In the genomic region with DNA sequence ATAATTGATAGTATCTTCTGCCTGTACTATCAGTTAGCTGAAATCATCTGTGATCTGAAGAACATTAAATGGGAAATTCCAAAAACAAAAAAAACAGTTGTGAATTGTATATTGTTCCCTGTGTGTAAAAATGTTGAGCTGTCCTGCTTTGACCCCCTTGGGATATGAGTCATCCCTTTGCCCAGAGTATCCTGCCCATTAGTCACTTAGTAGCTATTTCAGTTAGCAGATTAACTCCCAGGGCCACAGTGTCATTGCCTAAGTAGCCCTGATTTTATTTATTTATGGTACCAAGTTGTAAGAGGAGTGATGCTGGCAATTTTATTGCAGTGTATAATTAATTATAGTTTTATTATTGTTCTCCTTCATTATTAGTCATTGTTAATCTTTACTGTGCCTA, we compare ENCODE assay signal across 24 mouse cellular contexts.
DNase-seq lines count a peak whose midpoint lies in the region; ATAC-seq and TF ChIP-seq lines count a peak whose summit lies in the region.
"Had no signal": no experiment of that assay in that cellular context is flagged by ENCODE, and none has a peak within 500 bp of the region (broad histone marks: within the 10 kb centered on the region; RNA-seq: fewer than 3 reads in every experiment).

No protein-coding gene starts in this region.

- peak; percentile 89 for ATAC-seq in Patski
- ATAC-seq: CD4-positive, CD25-positive, alpha-beta regulatory T cell, adult 4 months; forebrain, embryonic 13.5 days; hindbrain, embryonic 16.5 days; lung, postnatal 0 days had no signal

- CTCF ChIA-PET in Patski (lab: Charles Lee): no interaction called here

- DNase-seq in 3134 (ENCODE audit: extremely low read depth, insufficient read length, low spot score): peak; percentile 39
- peak; percentile 94 for DNase-seq in 3T3-L1 (ENCODE audit: low read depth, low spot score)
- DNase-seq in Patski (ENCODE audit: low read depth, low spot score): peak; percentile 24
- peak; percentile 27 to 51 for DNase-seq in adrenal gland, postnatal 36 days
- DNase-seq in thymus, adult 2 months: no peak
- DNase-seq in hindbrain, embryonic 10.5 days (ENCODE audit: low spot score): no peak
- no peak for DNase-seq in spleen, postnatal 10 days (ENCODE audit: low spot score in 2 of 2)
- DNase-seq: cerebellum, postnatal 14 days; gastrocnemius, postnatal 14 days; kidney, adult 8-10 months; layer of hippocampus, adult 9-11 months; liver, embryonic 13.5 days; lung, adult 18-20 months; midbrain, embryonic 14.5 days; thymus, postnatal 25 days had no signal

- no peaks in the 10 kb centered on the region for H3K27me3 ChIP-seq in Patski
- no peaks in the 10 kb centered on the region for H3K27me3 ChIP-seq in thymus, adult 2 months (ENCODE audit: control insufficient read depth, insufficient read depth, low read length)
- no peaks in the 10 kb centered on the region for H3K27me3 ChIP-seq in hindbrain, embryonic 10.5 days (ENCODE audit: insufficient read depth, poor library complexity, severe bottlenecking)
- H3K27me3 ChIP-seq: embryonic facial prominence, embryonic 15.5 days; forebrain, embryonic 13.5 days; limb, embryonic 15.5 days; liver, embryonic 13.5 days; stomach, embryonic 15.5 days had no signal

- TF ChIP-seq CTCF in Patski (IDR thresholded peaks at IDR 0.05): no peak
- TF ChIP-seq CTCF in thymus, adult 2 months (IDR thresholded peaks at IDR 0.05; ENCODE audit: borderline replicate concordance, control insufficient read depth, extremely low read depth, insufficient read depth, low read length, poor library complexity): no peak

- no peaks in the 10 kb centered on the region for H3K9me3 ChIP-seq in hindbrain, embryonic 10.5 days
- H3K9me3 ChIP-seq: embryonic facial prominence, embryonic 15.5 days; forebrain, embryonic 13.5 days; limb, embryonic 10.5 days; limb, embryonic 15.5 days; liver, embryonic 13.5 days; stomach, embryonic 15.5 days had no signal

- no peak for TF ChIP-seq POLR2A in thymus, adult 2 months (IDR thresholded peaks at IDR 0.05; ENCODE audit: control insufficient read depth, extremely low read depth, insufficient read depth, low read length, poor library complexity)

- H3K36me3 ChIP-seq in thymus, adult 2 months (ENCODE audit: control insufficient read depth, insufficient read depth, low read length): no peaks in the 10 kb centered on the region
- no peaks in the 10 kb centered on the region for H3K36me3 ChIP-seq in hindbrain, embryonic 10.5 days
- H3K36me3 ChIP-seq: embryonic facial prominence, embryonic 15.5 days; limb, embryonic 10.5 days; limb, embryonic 15.5 days; liver, embryonic 13.5 days; stomach, embryonic 15.5 days had no signal

- H3K4me1 ChIP-seq in thymus, adult 2 months (replicated peaks; ENCODE audit: control insufficient read depth, insufficient read depth, low read length): no peaks in the 10 kb centered on the region
- H3K4me1 ChIP-seq in hindbrain, embryonic 10.5 days (replicated peaks): no peaks in the 10 kb centered on the region
- H3K4me1 ChIP-seq: embryonic facial prominence, embryonic 15.5 days; forebrain, embryonic 13.5 days; limb, embryonic 10.5 days; limb, embryonic 15.5 days; liver, embryonic 13.5 days; stomach, embryonic 15.5 days had no signal

- POLR2A ChIA-PET in Patski (lab: Charles Lee): no interaction called here

- in situ Hi-C loops in Patski (cut with MboI; ENCODE audit: low pct_unique_long_range_greater_than_20kb): no loop called here

- H3K4me3 ChIP-seq in thymus, adult 2 months (ENCODE audit: control insufficient read depth, insufficient read depth, low read length): no peak overlapping the region
- no peak overlapping the region for H3K4me3 ChIP-seq in hindbrain, embryonic 10.5 days
- H3K4me3 ChIP-seq: embryonic facial prominence, embryonic 15.5 days; forebrain, embryonic 13.5 days; limb, embryonic 10.5 days; limb, embryonic 15.5 days; liver, embryonic 13.5 days; stomach, embryonic 15.5 days had no signal

- no peak overlapping the region for H3K27ac ChIP-seq in thymus, adult 2 months (ENCODE audit: control insufficient read depth, insufficient read depth, low read length)
- H3K27ac ChIP-seq in hindbrain, embryonic 10.5 days: no peak overlapping the region
- H3K27ac ChIP-seq: embryonic facial prominence, embryonic 15.5 days; forebrain, embryonic 13.5 days; kidney, postnatal 0 days; limb, embryonic 10.5 days; limb, embryonic 15.5 days; liver, embryonic 13.5 days; stomach, embryonic 15.5 days had no signal

Comparison
In these comparisons a context has a peak if more than half of its experiments do, and no peak if none do; other contexts are left out.
1. DNase-seq: peak in 3134 (single experiment), 3T3-L1 (single experiment), Patski (single experiment) and adrenal gland, postnatal 36 days (2 of 2); none in thymus, adult 2 months (single experiment), hindbrain, embryonic 10.5 days (single experiment) and spleen, postnatal 10 days (0 of 2).